Mouse (Mus musculus) heart, embryonic 16.5 days (tissue): ENCODE results near the gene Acot12. TPM values are rescaled to one million over a fixed set of nuclear protein-coding genes. Genes with fewer than 3 reads are reported as not detected.
"Not testable (repeated sequence)": the region's sequence is repeated elsewhere in the genome, so short reads cannot be mapped to it uniquely, and the experiment has no call there.

Experiments
- ATAC-seq: fragments of 200-750 bp; cut with Nextera tagmentation; replicated peaks from 2 replicates; pipeline ENCODE4 v1.8.0; 2017; ENCODE audit warnings: moderate number of reproducible peaks; ENCODE audit not compliant: insufficient read depth, low FRiP score; ENCODE audit errors: extremely low read depth
- H3K27ac ChIP-seq: fragments of 300-500 bp; sonication (generic); 2 replicates; pipeline ENCODE4 v1.5.1; 2014; ENCODE audit warnings: mild to moderate bottlenecking, low read length, control low read depth, moderate library complexity
- H3K27me3 ChIP-seq: fragments of 300-500 bp; sonication (generic); 2 replicates; pipeline ENCODE4 v1.6.1; 2014; ENCODE audit warnings: low read length, mixed read lengths; ENCODE audit not compliant: control insufficient read depth, insufficient read depth
- H3K36me3 ChIP-seq: fragments of 300-500 bp; sonication (generic); 2 replicates; pipeline ENCODE4 v1.6.1; 2014; ENCODE audit not compliant: control insufficient read depth, insufficient read depth
- H3K4me1 ChIP-seq: fragments of 300-500 bp; sonication (generic); 2 replicates; pipeline ENCODE4 v1.6.1; 2014; ENCODE audit warnings: low read length, mixed read lengths; ENCODE audit not compliant: control insufficient read depth, insufficient read depth
- H3K4me2 ChIP-seq: fragments of 300-500 bp; sonication (generic); 2 replicates; pipeline ENCODE4 v1.6.1; 2014; ENCODE audit warnings: low read depth, mild to moderate bottlenecking, control low read depth, low read length
- H3K4me3 ChIP-seq: fragments of 300-500 bp; sonication (generic); 2 replicates; pipeline ENCODE4 v1.5.1; 2014; ENCODE audit warnings: mild to moderate bottlenecking, control low read depth, low read length
- H3K9ac ChIP-seq: fragments of 300-500 bp; sonication (generic); 2 replicates; pipeline ENCODE4 v1.6.1; 2014; ENCODE audit warnings: low read length, control low read depth
- H3K9me3 ChIP-seq: fragments of 300-500 bp; sonication (generic); replicated peaks from 2 replicates; pipeline ENCODE4 v1.6.1; 2016; ENCODE audit warnings: low read length; ENCODE audit not compliant: control insufficient read depth
- WGBS: fragments of 180-500 bp; shearing (Covaris S2); extraction: QIAGEN DNeasy Blood & Tissue Kit; methylation state at CpG from one replicate; pipeline ENCODE4 v1.1.7; 2014; 5-methylcytosine and 5-hydroxymethylcytosine counted together
- polyA plus RNA-seq: library from polyadenylated mRNA; unstranded; fragments of >200 nt; fragmentation: Nextera tagmentation; extraction: Ambion mirVana; gene quantifications from 2 replicates; pipeline ENCODE4 v1.2.1, GENCODE M21; 2015

The Acot12 gene
- polyA plus RNA-seq, 1 experiment from 2014 or later, result not detected

- ATAC-seq, result no peak
- H3K36me3 ChIP-seq, result no peaks in the 10 kb centered on the region
- H3K9me3 ChIP-seq, result no peaks in the 10 kb centered on the region
- H3K4me2 ChIP-seq, result no peak overlapping the region
- H3K27me3 ChIP-seq, result no peaks in the 10 kb centered on the region
- H3K27ac ChIP-seq, result no peak overlapping the region
- peaks cover 3% of the 10 kb centered on the region for H3K4me1 ChIP-seq
- no peak overlapping the region for H3K9ac ChIP-seq
- no peak overlapping the region for H3K4me3 ChIP-seq
These were observed 13.4 kb downstream of the Acot12 start for GRCm38 (mm10) chr13:91754762-91755161.

- WGBS, result 82% methylated on average over 4 of the region's 4 CpGs
- Histone ChIP-seq H3K27ac (no peak overlapping the region), H3K9me3 (no peaks in the 10 kb centered on the region), H3K4me1 (peaks cover 3% of the 10 kb centered on the region), H3K9ac (no peak overlapping the region), H3K27me3 (no peaks in the 10 kb centered on the region), H3K4me2 (no peak overlapping the region), H3K4me3 (no peak overlapping the region), H3K36me3 (no peaks in the 10 kb centered on the region)
- ATAC-seq, result no peak
These were observed 14.9 kb downstream of the Acot12 start for GRCm38 (mm10) chr13:91756230-91756629.

GRCm38 (mm10) chr13:91758316-91759048 lies 17.2 kb downstream of the Acot12 start:
- ATAC-seq, result no peak
- Histone ChIP-seq H3K36me3 (no peaks in the 10 kb centered on the region), H3K9me3 (no peaks in the 10 kb centered on the region), H3K4me1 (peaks cover 3% of the 10 kb centered on the region), H3K27ac (no peak overlapping the region), H3K9ac (no peak overlapping the region), H3K27me3 (no peaks in the 10 kb centered on the region), H3K4me3 (no peak overlapping the region), H3K4me2 (no peak overlapping the region)
- 43% methylated on average over 7 of the region's 7 CpGs for WGBS

- no peak for ATAC-seq
- Histone ChIP-seq H3K36me3 (no peaks in the 10 kb centered on the region), H3K4me1 (peaks cover 3% of the 10 kb centered on the region), H3K4me3 (no peak overlapping the region), H3K9ac (no peak overlapping the region), H3K4me2 (no peak overlapping the region), H3K9me3 (no peaks in the 10 kb centered on the region), H3K27me3 (no peaks in the 10 kb centered on the region), H3K27ac (no peak overlapping the region)
- WGBS, result 62% methylated on average over 8 of the region's 8 CpGs
These were observed 18.5 kb downstream of the Acot12 start for GRCm38 (mm10) chr13:91759791-91760190.

GRCm38 (mm10) chr13:91760302-91761050 lies 19.2 kb downstream of the Acot12 start:
- peaks cover 3% of the 10 kb centered on the region for H3K4me1 ChIP-seq
- no peak overlapping the region for H3K27ac ChIP-seq
- no peaks in the 10 kb centered on the region for H3K27me3 ChIP-seq
- no peak overlapping the region for H3K9ac ChIP-seq
- H3K4me3 ChIP-seq, result no peak overlapping the region
- WGBS, result 87% methylated on average over 8 of the region's 8 CpGs
- H3K9me3 ChIP-seq, result no peaks in the 10 kb centered on the region
- no peaks in the 10 kb centered on the region for H3K36me3 ChIP-seq
- ATAC-seq, result no peak
- H3K4me2 ChIP-seq, result no peak overlapping the region

- Histone ChIP-seq H3K4me1 (peaks cover 3% of the 10 kb centered on the region), H3K9me3 (no peaks in the 10 kb centered on the region), H3K9ac (no peak overlapping the region), H3K27ac (no peak overlapping the region), H3K36me3 (no peaks in the 10 kb centered on the region), H3K4me3 (no peak overlapping the region), H3K4me2 (no peak overlapping the region), H3K27me3 (no peaks in the 10 kb centered on the region)
- no peak for ATAC-seq
- WGBS, result 75% methylated on average over 6 of the region's 6 CpGs
These were observed 20.5 kb downstream of the Acot12 start for GRCm38 (mm10) chr13:91761654-91762445.

- not testable (repeated sequence) for H3K27me3 ChIP-seq, H3K4me2 ChIP-seq, H3K4me1 ChIP-seq, H3K36me3 ChIP-seq, H3K27ac ChIP-seq, H3K4me3 ChIP-seq, ATAC-seq, H3K9ac ChIP-seq, H3K9me3 ChIP-seq
- 88% methylated on average over 3 of the region's 3 CpGs for WGBS
These were observed 22.3 kb downstream of the Acot12 start for GRCm38 (mm10) chr13:91763654-91764053.

- Histone ChIP-seq H3K27me3 (no peaks in the 10 kb centered on the region), H3K9ac (no peak overlapping the region), H3K4me1 (no peaks in the 10 kb centered on the region), H3K9me3 (no peaks in the 10 kb centered on the region), H3K4me3 (no peak overlapping the region), H3K27ac (no peak overlapping the region), H3K36me3 (no peaks in the 10 kb centered on the region), H3K4me2 (no peak overlapping the region)
- WGBS, result 80% methylated on average over 4 of the region's 4 CpGs
- no peak for ATAC-seq
These were observed 24.3 kb downstream of the Acot12 start for GRCm38 (mm10) chr13:91765627-91766026.
